Mouse (Mus musculus) stomach, postnatal 0 days (tissue): Measurements from ENCODE around the gene Coro2b. TPM values are rescaled to one million over a fixed set of nuclear protein-coding genes. Genes with fewer than 3 reads are reported as not detected.

Experiments
- ATAC-seq: fragments of 200-750 bp; cut with Nextera tagmentation; 2 replicates; pipeline ENCODE4 v1.8.0; 2017; ENCODE audit not compliant: low FRiP score, low TSS enrichment
- DNase-seq: peaks from one replicate; pipeline ENCODE4 v3.0.0-alpha.2; 2016; ENCODE audit warnings: low spot score
- H3K27ac ChIP-seq: fragments of 300-500 bp; sonication (generic); replicated peaks from 2 replicates; pipeline ENCODE4 v1.5.1; 2014; ENCODE audit warnings: mild to moderate bottlenecking, control low read depth
- H3K27me3 ChIP-seq: fragments of 300-500 bp; sonication (generic); 2 replicates; pipeline ENCODE4 v1.6.1; 2014; ENCODE audit warnings: low read length; ENCODE audit not compliant: control insufficient read depth, insufficient read depth
- H3K36me3 ChIP-seq: fragments of 300-500 bp; sonication (generic); 2 replicates; pipeline ENCODE4 v1.6.1; 2014; ENCODE audit warnings: low read length, mixed read lengths; ENCODE audit not compliant: control insufficient read depth, insufficient read depth
- H3K4me1 ChIP-seq: fragments of 300-500 bp; sonication (generic); replicated peaks from 2 replicates; pipeline ENCODE4 v1.6.1; 2014; ENCODE audit warnings: antibody characterized with exemption; ENCODE audit not compliant: control insufficient read depth, insufficient read depth
- H3K4me2 ChIP-seq: fragments of 300-500 bp; sonication (generic); replicated peaks from 2 replicates; pipeline ENCODE4 v1.6.1; 2014; ENCODE audit warnings: low read depth, mild to moderate bottlenecking, control low read depth, moderate library complexity
- H3K4me3 ChIP-seq: fragments of 300-500 bp; sonication (generic); 2 replicates; pipeline ENCODE4 v1.5.1; 2014; ENCODE audit warnings: low read depth, low read length, control low read depth
- H3K9ac ChIP-seq: fragments of 300-500 bp; sonication (generic); 2 replicates; pipeline ENCODE4 v1.6.1; 2014; ENCODE audit warnings: mild to moderate bottlenecking, low read length, control low read depth, mixed read lengths
- H3K9me3 ChIP-seq: fragments of 300-500 bp; sonication (generic); 2 replicates; pipeline ENCODE4 v1.6.1; 2016; ENCODE audit warnings: low read length; ENCODE audit not compliant: control insufficient read depth
- CTCF ChIP-seq: IDR thresholded peaks from 2 replicates; pipeline ENCODE4 v1.5.1; 2016; ENCODE audit warnings: antibody characterized with exemption, low read depth, mild to moderate bottlenecking, moderate library complexity
- EP300 ChIP-seq: optimal IDR thresholded peaks from 2 replicates; pipeline ENCODE3; 2016; ENCODE audit warnings: antibody characterized with exemption
- WGBS: fragments of 180-500 bp; shearing (Covaris S2); extraction: QIAGEN DNeasy Blood & Tissue Kit; methylation state at CpG from one replicate; pipeline ENCODE4 v1.1.7; 2014; 5-methylcytosine and 5-hydroxymethylcytosine counted together
- polyA plus RNA-seq: library from polyadenylated mRNA; unstranded; fragments of >200 nt; fragmentation: Nextera tagmentation; extraction: Ambion mirVana; gene quantifications from 2 replicates; pipeline ENCODE4 v1.2.1, GENCODE M21; 2015

Gene Coro2b
- polyA plus RNA-seq, 1 experiment from 2014 or later, result 4.9 TPM

DNA sequence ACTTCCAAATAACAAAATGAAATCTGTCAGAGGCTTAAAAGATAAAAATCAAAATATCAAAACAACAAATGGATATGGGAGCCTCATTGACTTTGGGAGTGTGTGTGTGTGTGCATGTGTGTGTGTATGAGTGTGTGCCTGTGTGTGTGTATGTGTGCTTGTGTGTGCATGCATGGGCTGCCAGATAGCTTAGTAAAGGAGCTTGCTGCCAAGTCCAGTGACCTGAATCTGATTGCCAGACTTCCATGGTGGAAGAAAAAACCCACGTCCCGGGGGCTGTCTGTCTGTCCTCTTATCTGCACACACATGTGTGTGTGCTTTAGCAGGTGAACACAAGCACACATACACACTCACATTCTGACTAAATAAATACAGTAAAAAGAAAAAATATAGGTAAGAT is 143.3 kb downstream of the Coro2b start:
- TF ChIP-seq CTCF, result no peak
- TF ChIP-seq EP300, result no peak

DNA sequence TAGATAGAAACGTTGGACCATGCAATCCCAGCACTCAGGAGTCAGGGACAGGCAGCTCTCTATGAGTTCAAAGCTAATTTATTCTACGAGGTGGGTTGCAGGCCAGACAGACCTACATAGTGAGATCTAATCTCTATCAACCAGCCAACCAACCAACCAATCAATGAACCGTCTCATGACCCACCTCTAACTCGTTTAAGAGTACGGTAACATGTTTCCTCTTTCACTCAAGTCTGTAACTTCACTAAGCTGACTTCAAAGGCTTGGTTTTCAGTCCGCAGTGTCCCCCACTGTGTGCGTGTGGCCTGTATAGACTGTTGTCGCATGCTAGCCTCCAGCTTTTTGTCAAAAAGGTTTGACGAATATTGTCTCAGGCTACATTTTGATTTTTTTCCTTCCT is 147.1 kb downstream of the Coro2b start:
- Histone ChIP-seq H3K36me3 (no peaks in the 10 kb centered on the region), H3K9me3 (no peaks in the 10 kb centered on the region), H3K9ac (no peak overlapping the region), H3K4me1 (no peaks in the 10 kb centered on the region), H3K4me2 (no peak overlapping the region), H3K4me3 (no peak overlapping the region), H3K27ac (no peak overlapping the region), H3K27me3 (no peaks in the 10 kb centered on the region)
- no peak for ATAC-seq
- WGBS, result 71% methylated on average over 9 of the region's 9 CpGs
- TF ChIP-seq EP300, result no peak
- no peak for TF ChIP-seq CTCF
- no peak for DNase-seq

More for the DNA sequence above, 143.3 kb downstream of the Coro2b start:
- DNase-seq (no peak), ATAC-seq (no peak)
- Histone ChIP-seq H3K4me1 (no peaks in the 10 kb centered on the region), H3K9me3 (no peaks in the 10 kb centered on the region), H3K4me2 (no peak overlapping the region), H3K36me3 (no peaks in the 10 kb centered on the region), H3K27ac (no peak overlapping the region), H3K9ac (no peak overlapping the region), H3K27me3 (no peaks in the 10 kb centered on the region), H3K4me3 (no peak overlapping the region)
- 50% methylated on average over 2 of the region's 2 CpGs for WGBS

DNA sequence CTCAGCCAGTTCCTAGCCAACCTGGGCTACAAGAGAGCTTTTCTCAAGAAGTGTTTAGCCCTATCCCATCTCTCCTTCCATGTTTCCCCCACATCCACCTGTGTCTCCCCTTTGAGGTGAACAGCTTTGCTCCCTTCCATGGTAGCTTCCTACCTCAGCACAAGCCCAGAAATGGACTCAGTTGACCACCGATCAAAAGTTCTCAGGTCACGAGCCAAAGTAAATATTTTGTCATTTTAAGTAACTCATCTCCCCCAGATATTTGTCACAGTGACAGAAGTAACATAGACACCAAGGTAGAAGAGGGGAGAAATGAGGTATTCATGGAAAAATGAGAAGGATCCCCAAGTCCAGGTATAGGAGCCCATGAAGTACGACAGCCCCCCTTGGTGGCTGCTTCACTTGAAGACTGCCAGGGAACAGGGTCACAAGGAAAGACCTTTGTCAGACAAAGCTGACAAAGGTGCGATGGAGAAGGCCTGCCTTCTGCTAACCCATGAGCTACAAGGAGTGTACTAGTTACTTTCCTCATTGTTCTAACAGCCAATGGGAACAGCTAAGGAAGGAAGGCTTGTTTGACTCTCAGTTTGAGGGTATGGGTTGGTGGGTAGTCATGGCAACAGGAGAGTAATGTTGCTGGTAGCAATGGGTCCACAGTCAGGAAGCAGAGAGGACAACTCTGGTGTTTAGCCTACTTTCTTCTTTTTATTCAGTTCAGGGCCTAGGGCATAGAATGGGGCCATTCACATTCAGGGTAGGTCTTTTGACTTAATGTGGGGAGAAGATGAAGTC is 150.9 kb downstream of the Coro2b start:
- ATAC-seq, result no peak
- H3K27ac ChIP-seq, result no peak overlapping the region
- WGBS, result 68% methylated on average over 4 of the region's 4 CpGs

DNA sequence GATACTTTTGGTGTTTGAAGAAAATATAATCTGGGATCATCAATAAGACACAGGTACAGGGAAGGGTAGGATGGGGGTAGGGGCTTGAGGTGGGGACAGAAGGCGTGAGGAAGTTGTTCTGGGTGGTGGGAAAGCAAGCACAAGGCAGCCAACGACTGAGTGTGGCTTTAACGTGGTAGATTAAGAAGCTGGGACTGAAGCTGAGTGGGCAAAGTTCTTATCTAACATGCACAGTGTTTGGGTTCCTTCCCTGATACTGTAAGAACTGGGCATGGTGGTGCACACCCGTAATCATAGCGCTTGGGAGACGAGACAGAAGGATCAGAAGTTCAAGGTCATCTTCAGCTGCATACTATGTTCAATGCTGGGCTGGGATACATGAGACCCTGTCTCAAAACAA is 151.8 kb downstream of the Coro2b start:
- ATAC-seq (no peak), DNase-seq (no peak)
- Histone ChIP-seq H3K9ac (no peak overlapping the region), H3K4me2 (no peak overlapping the region), H3K4me3 (no peak overlapping the region), H3K36me3 (no peaks in the 10 kb centered on the region), H3K4me1 (no peaks in the 10 kb centered on the region), H3K27me3 (no peaks in the 10 kb centered on the region), H3K27ac (no peak overlapping the region), H3K9me3 (no peaks in the 10 kb centered on the region)
- TF ChIP-seq EP300, result no peak
- TF ChIP-seq CTCF, result no peak
- 79% methylated on average over 6 of the region's 6 CpGs for WGBS

More for the DNA sequence above, 150.9 kb downstream of the Coro2b start:
- TF ChIP-seq CTCF (no peak), EP300 (no peak)
- no peak overlapping the region for H3K9ac ChIP-seq
- H3K4me1 ChIP-seq, result no peaks in the 10 kb centered on the region
- no peak for DNase-seq
- H3K9me3 ChIP-seq, result no peaks in the 10 kb centered on the region
- H3K4me2 ChIP-seq, result no peak overlapping the region
- H3K4me3 ChIP-seq, result no peak overlapping the region
- H3K27me3 ChIP-seq, result no peaks in the 10 kb centered on the region
- no peaks in the 10 kb centered on the region for H3K36me3 ChIP-seq

DNA sequence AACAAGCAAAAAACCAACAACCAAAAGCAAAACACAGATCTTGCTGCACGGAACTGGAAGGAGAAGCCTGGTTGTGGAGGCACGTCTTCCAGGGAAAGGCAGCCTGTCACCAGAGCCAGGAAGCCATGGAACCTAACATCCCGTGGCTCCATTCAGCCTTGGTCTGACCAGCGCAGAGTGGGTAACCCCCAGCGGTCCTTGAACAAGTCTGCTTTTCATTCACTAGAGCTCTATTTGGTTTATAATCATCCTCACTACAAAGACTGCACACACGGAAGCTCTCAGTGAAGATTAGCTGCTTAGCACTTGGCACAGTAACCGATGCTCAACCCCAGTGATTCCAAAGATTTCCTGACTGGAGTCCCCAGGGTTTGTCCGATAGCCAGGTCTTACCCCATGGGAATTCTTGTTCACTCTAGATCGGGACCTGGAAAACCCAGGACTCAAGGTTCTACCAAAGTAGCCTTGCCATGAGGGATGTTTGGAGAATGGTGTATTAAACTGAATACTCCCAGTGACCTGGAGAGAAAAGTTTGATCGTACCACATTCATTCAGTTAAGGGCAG is 154.2 kb downstream of the Coro2b start:
- WGBS, result 71% methylated on average over 10 of the region's 10 CpGs
- no peak for TF ChIP-seq CTCF
- no peak for TF ChIP-seq EP300
- H3K4me1 ChIP-seq, result no peaks in the 10 kb centered on the region
- H3K36me3 ChIP-seq, result peaks cover 3% of the 10 kb centered on the region; the same call in 1 of the 2 replicates
- H3K9ac ChIP-seq, result no peak overlapping the region
- no peak overlapping the region for H3K4me3 ChIP-seq
- DNase-seq, result no peak
- no peak overlapping the region for H3K27ac ChIP-seq
- no peaks in the 10 kb centered on the region for H3K27me3 ChIP-seq
- H3K9me3 ChIP-seq, result no peaks in the 10 kb centered on the region
- ATAC-seq, result no peak
- H3K4me2 ChIP-seq, result no peak overlapping the region

DNA sequence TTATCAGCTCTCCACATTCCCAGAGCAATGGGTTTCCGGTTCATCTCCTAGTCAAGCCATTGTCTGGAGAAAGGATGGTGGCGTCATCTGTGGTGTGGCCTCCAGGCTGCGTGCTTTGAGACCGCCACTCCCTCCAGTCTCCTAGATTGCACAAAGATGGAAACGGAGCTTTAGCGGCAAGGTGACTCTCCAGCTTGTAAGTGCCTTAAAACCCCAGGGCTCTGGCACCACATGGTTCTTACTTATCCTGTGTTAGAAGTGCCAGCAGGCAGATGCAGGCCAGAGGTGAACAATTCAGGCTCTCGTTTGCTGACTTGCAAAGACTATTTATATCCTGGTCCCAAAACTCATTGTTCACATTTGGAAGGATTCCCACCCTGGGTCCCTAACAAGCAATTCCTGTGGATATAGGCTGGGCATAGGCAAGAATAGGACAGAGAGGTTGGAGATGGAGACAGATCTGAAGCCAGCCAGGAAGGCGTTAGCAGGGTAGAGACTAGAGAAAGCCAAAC is 155.4 kb downstream of the Coro2b start:
- no peak for TF ChIP-seq EP300
- Histone ChIP-seq H3K27me3 (no peaks in the 10 kb centered on the region), H3K36me3 (peaks cover 7% of the 10 kb centered on the region), H3K4me2 (no peak overlapping the region), H3K9ac (no peak overlapping the region), H3K4me3 (no peak overlapping the region), H3K4me1 (no peaks in the 10 kb centered on the region), H3K27ac (peak overlapping the region; percentile 58; the same call in 1 of the 2 replicates), H3K9me3 (no peaks in the 10 kb centered on the region)
- no peak for DNase-seq
- 46% methylated on average over 8 of the region's 8 CpGs for WGBS
- peak; percentile 64 for ATAC-seq
